Comparison of ENCODE assay signal across 21 mouse cellular contexts in the genomic region with DNA sequence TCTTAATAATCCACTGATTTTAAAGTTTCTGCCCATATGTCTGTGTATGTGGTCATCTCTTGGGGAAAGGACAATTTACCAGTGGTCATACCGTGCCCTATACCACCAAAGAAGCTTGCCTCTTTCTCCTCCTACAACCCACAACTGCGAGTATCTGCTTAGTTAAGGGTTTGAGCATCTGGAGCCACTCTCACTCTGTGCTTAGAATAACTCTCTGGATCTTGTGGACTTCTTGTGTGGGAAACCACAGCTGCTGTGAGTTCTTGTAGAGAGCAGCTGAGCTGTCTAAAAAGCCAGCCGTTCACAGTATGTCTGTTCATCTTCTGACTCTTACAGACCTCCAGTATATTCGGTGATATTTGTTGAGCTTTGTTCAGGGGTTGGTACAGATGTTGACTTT.
DNase-seq lines count a peak whose midpoint lies in the region; ATAC-seq and TF ChIP-seq lines count a peak whose summit lies in the region.
"Had no signal": no experiment of that assay in that cellular context is flagged by ENCODE, and none has a peak within 500 bp of the region (broad histone marks: within the 10 kb centered on the region; RNA-seq: fewer than 3 reads in every experiment).

No protein-coding gene starts in this region.

- no peaks in the 10 kb centered on the region for H3K79me2 ChIP-seq in heart, adult 2 months (replicated peaks; ENCODE audit: control insufficient read depth, insufficient read depth, low read length)

- no peak overlapping the region for H3K4me2 ChIP-seq in embryonic facial prominence, embryonic 14.5 days (ENCODE audit: low read depth, low read length)
- H3K4me2 ChIP-seq: limb, embryonic 12.5 days; liver, embryonic 13.5 days; lung, embryonic 15.5 days; midbrain, embryonic 11.5 days; neural tube, embryonic 12.5 days had no signal

- no peak overlapping the region for H3K4me3 ChIP-seq in embryonic facial prominence, embryonic 14.5 days (ENCODE audit: low read depth, low read length)
- H3K4me3 ChIP-seq in embryonic facial prominence, embryonic 10.5 days: no peak overlapping the region
- no peak overlapping the region for H3K4me3 ChIP-seq in heart, adult 2 months
- H3K4me3 ChIP-seq: limb, embryonic 12.5 days; liver, embryonic 13.5 days; lung, embryonic 15.5 days; neural tube, embryonic 12.5 days had no signal

- WGBS in embryonic facial prominence, embryonic 14.5 days: 63% methylated on average over 4 of the region's 4 CpGs
- WGBS in embryonic facial prominence, embryonic 10.5 days: 81% methylated on average over 4 of the region's 4 CpGs
- WGBS in heart, adult 2 months: 56% methylated on average over 4 of the region's 4 CpGs

- H3K9me3 ChIP-seq in embryonic facial prominence, embryonic 14.5 days (ENCODE audit: control insufficient read depth, low read length): no peaks in the 10 kb centered on the region
- no peaks in the 10 kb centered on the region for H3K9me3 ChIP-seq in embryonic facial prominence, embryonic 10.5 days
- H3K9me3 ChIP-seq: limb, embryonic 12.5 days; liver, embryonic 13.5 days; lung, embryonic 15.5 days; neural tube, embryonic 12.5 days had no signal

- no peak overlapping the region for H3K9ac ChIP-seq in embryonic facial prominence, embryonic 14.5 days (ENCODE audit: low read depth, low read length)
- H3K9ac ChIP-seq in heart, adult 2 months (ENCODE audit: low read depth, low read length): no peak overlapping the region
- H3K9ac ChIP-seq: limb, embryonic 12.5 days; liver, embryonic 13.5 days; lung, embryonic 15.5 days; neural tube, embryonic 12.5 days had no signal

- no peak for TF ChIP-seq EP300 in heart, adult 2 months (IDR thresholded peaks at IDR 0.05; ENCODE audit: insufficient read depth, low read depth, low read length)

- TF ChIP-seq POLR2A in heart, adult 2 months (IDR thresholded peaks at IDR 0.05; ENCODE audit: insufficient read depth, low read depth, low read length): no peak

- H3K4me1 ChIP-seq in embryonic facial prominence, embryonic 14.5 days (ENCODE audit: control insufficient read depth, insufficient read depth, low read length): no peaks in the 10 kb centered on the region
- no peaks in the 10 kb centered on the region for H3K4me1 ChIP-seq in embryonic facial prominence, embryonic 10.5 days
- no peaks in the 10 kb centered on the region for H3K4me1 ChIP-seq in heart, adult 2 months (ENCODE audit: control insufficient read depth, insufficient read depth, low read length)
- H3K4me1 ChIP-seq: limb, embryonic 12.5 days; liver, embryonic 13.5 days; lung, embryonic 15.5 days; neural tube, embryonic 12.5 days had no signal

- no peak overlapping the region for H3K27ac ChIP-seq in embryonic facial prominence, embryonic 14.5 days (replicated peaks; ENCODE audit: low read depth, low read length)
- H3K27ac ChIP-seq in embryonic facial prominence, embryonic 10.5 days (replicated peaks): no peak overlapping the region
- H3K27ac ChIP-seq in heart, adult 2 months: no peak overlapping the region
- H3K27ac ChIP-seq: limb, embryonic 12.5 days; liver, embryonic 13.5 days; lung, embryonic 15.5 days; macrophage; neural tube, embryonic 12.5 days had no signal

- peak; percentile 30; the same call in 1 of the 2 replicates for ATAC-seq in embryonic facial prominence, embryonic 14.5 days (ENCODE audit: low read depth)
- ATAC-seq: CD4-positive, CD25-positive, alpha-beta regulatory T cell, adult 4 months had no signal

- intact Hi-C loops in heart, adult 2 months (cut with DNase I): no loop called here

- H3K36me3 ChIP-seq in embryonic facial prominence, embryonic 14.5 days (ENCODE audit: control insufficient read depth, insufficient read depth, low read length): no peaks in the 10 kb centered on the region
- H3K36me3 ChIP-seq in embryonic facial prominence, embryonic 10.5 days (replicated peaks): no peaks in the 10 kb centered on the region
- no peaks in the 10 kb centered on the region for H3K36me3 ChIP-seq in heart, adult 2 months (ENCODE audit: control insufficient read depth, insufficient read depth, low read length)
- H3K36me3 ChIP-seq: G1E; limb, embryonic 12.5 days; liver, embryonic 13.5 days; lung, embryonic 15.5 days; neural tube, embryonic 12.5 days had no signal

- H3K27me3 ChIP-seq in embryonic facial prominence, embryonic 14.5 days (replicated peaks; ENCODE audit: control insufficient read depth, insufficient read depth, low read length): no peaks in the 10 kb centered on the region
- no peaks in the 10 kb centered on the region for H3K27me3 ChIP-seq in embryonic facial prominence, embryonic 10.5 days (replicated peaks; ENCODE audit: low read depth, poor library complexity, severe bottlenecking)
- H3K27me3 ChIP-seq in heart, adult 2 months (ENCODE audit: control insufficient read depth, insufficient read depth, low read length): no peaks in the 10 kb centered on the region
- H3K27me3 ChIP-seq: limb, embryonic 12.5 days; liver, embryonic 13.5 days; lung, embryonic 15.5 days; neural tube, embryonic 12.5 days had no signal

- TF ChIP-seq CTCF in heart, adult 2 months (IDR thresholded peaks at IDR 0.05): no peak

- DNase-seq in embryonic facial prominence, embryonic 14.5 days (ENCODE audit: low spot score): peak; percentile 41
- DNase-seq in embryonic facial prominence, embryonic 10.5 days (ENCODE audit: low spot score): no peak
- DNase-seq in brain, adult 2 months (ENCODE audit: low read depth, low spot score): peak; percentile 87
- DNase-seq in layer of hippocampus, adult 9-11 months: peak; percentile 42
- peak; percentile 39 to 41 for DNase-seq in right cerebral cortex, adult 2 months (ENCODE audit: low spot score in 2 of 2)
- DNase-seq in heart, adult 2 months: no peak
- no peak for DNase-seq in embryo, embryonic 11 days
- no peak for DNase-seq in cerebellum, postnatal 25 days
- DNase-seq: cerebellum, postnatal 14 days; kidney, adult 2 months; kidney, postnatal 25 days; liver, embryonic 13.5 days; spleen, adult 18-20 months; thymus, postnatal 14 days had no signal

Comparison
In these comparisons a context has a peak if more than half of its experiments do, and no peak if none do; other contexts are left out.
1. DNase-seq: peak in embryonic facial prominence, embryonic 14.5 days (single experiment), brain, adult 2 months (single experiment), layer of hippocampus, adult 9-11 months (single experiment) and right cerebral cortex, adult 2 months (2 of 2); none in embryonic facial prominence, embryonic 10.5 days (single experiment), heart, adult 2 months (0 of 2), embryo, embryonic 11 days (single experiment) and cerebellum, postnatal 25 days (0 of 2).